Mouse (Mus musculus): ENCODE data around the gene Zswim8.

- TF ChIP-seq CTCF (IDR thresholded peaks at IDR 0.05; ENCODE audit: low read depth, low read length) (no peak), POLR2A (IDR thresholded peaks at IDR 0.05; ENCODE audit: insufficient read depth, low read length) (no peak), EP300 (IDR thresholded peaks at IDR 0.05; ENCODE audit: insufficient read depth, low read depth, low read length) (no peak)
These were observed 44.6 kb upstream of the Zswim8 start for GRCm38 (mm10) chr14:20662740-20663139.
